Mouse (Mus musculus) ES-Bruce4 (cell line): ENCODE measurements around the gene BC017158. TPM values are rescaled to one million over a fixed set of nuclear protein-coding genes. Genes with fewer than 3 reads are reported as not detected.

Source experiments
- H3K27ac ChIP-seq: 2 replicates; pipeline ENCODE4 v1.5.1; 2012; ENCODE audit warnings: low read length, inconsistent platforms; ENCODE audit not compliant: insufficient read depth
- H3K27me3 ChIP-seq: 2 replicates; pipeline ENCODE4 v1.6.1; 2012; ENCODE audit warnings: mild to moderate bottlenecking, low read length, inconsistent platforms; ENCODE audit not compliant: control insufficient read depth, poor library complexity, insufficient read depth, severe bottlenecking
- H3K36me3 ChIP-seq: 2 replicates; pipeline ENCODE4 v1.6.1; 2012; ENCODE audit warnings: inconsistent platforms, mild to moderate bottlenecking, low read length, moderate library complexity; ENCODE audit not compliant: control insufficient read depth, poor library complexity, insufficient read depth, severe bottlenecking
- H3K4me1 ChIP-seq: one replicate; pipeline ENCODE4 v1.8.1; 2011; ENCODE audit warnings: low read length; ENCODE audit not compliant: control insufficient read depth, insufficient read depth
- H3K4me3 ChIP-seq: 2 replicates; pipeline ENCODE4 v1.5.1; 2011; ENCODE audit warnings: low read depth, mild to moderate bottlenecking, low read length
- H3K9ac ChIP-seq: 2 replicates; pipeline ENCODE4 v1.6.1; 2012; ENCODE audit warnings: low read depth, mild to moderate bottlenecking, inconsistent platforms; ENCODE audit not compliant: poor library complexity, severe bottlenecking
- H3K9me3 ChIP-seq: replicated peaks from 2 replicates; pipeline ENCODE4 v1.6.1; 2012; ENCODE audit warnings: mild to moderate bottlenecking, low read length, inconsistent platforms; ENCODE audit not compliant: control insufficient read depth, poor library complexity, insufficient read depth, severe bottlenecking
- CTCF ChIP-seq: IDR thresholded peaks from one replicate; pipeline ENCODE4 v1.8.1; 2011; ENCODE audit warnings: low read depth, low read length
- EP300 ChIP-seq: IDR thresholded peaks from 2 replicates; pipeline ENCODE4 v1.6.1; 2011; ENCODE audit warnings: low read depth, low read length; ENCODE audit not compliant: insufficient read depth
- POLR2A ChIP-seq: IDR thresholded peaks from one replicate; pipeline ENCODE4 v1.8.1; 2011; ENCODE audit warnings: low read length; ENCODE audit not compliant: insufficient read depth
- polyA plus RNA-seq: library from polyadenylated mRNA; stranded (reverse); fragments of >200 nt; gene quantifications from 2 replicates; pipeline ENCODE4 v1.2.4, GENCODE M21; 2011; ENCODE audit warnings: low read depth; ENCODE audit not compliant: missing spikeins, insufficient read depth, insufficient read length

BC017158 gene
- polyA plus RNA-seq, 1 experiment = 7.5 TPM

GRCm38 (mm10) chr7:128317011-128317410 lies 19.0 kb upstream of the BC017158 start:
- H3K4me1 ChIP-seq = no peaks in the 10 kb centered on the region
- no peak overlapping the region for H3K4me3 ChIP-seq
- H3K27ac ChIP-seq = no peak overlapping the region
- H3K36me3 ChIP-seq = no peaks in the 10 kb centered on the region
- TF ChIP-seq CTCF = no peak
- no peak for TF ChIP-seq POLR2A
- no peak for TF ChIP-seq EP300
- no peaks in the 10 kb centered on the region for H3K27me3 ChIP-seq
- H3K9me3 ChIP-seq = no peaks in the 10 kb centered on the region
- H3K9ac ChIP-seq = no peak overlapping the region

- H3K4me1 ChIP-seq = no peaks in the 10 kb centered on the region
- no peaks in the 10 kb centered on the region; the same call in 1 of the 2 replicates for H3K27me3 ChIP-seq
- no peak overlapping the region for H3K27ac ChIP-seq
- no peak overlapping the region for H3K4me3 ChIP-seq
- no peaks in the 10 kb centered on the region for H3K36me3 ChIP-seq
- H3K9me3 ChIP-seq = no peaks in the 10 kb centered on the region
- no peak for TF ChIP-seq POLR2A
- no peak for TF ChIP-seq CTCF
- no peak overlapping the region for H3K9ac ChIP-seq
Measured at GRCm38 (mm10) chr7:128314491-128314890, 16.5 kb upstream of the BC017158 start.

- H3K36me3 ChIP-seq = no peaks in the 10 kb centered on the region
- H3K9ac ChIP-seq = no peak overlapping the region
- TF ChIP-seq POLR2A = no peak
- H3K27ac ChIP-seq = no peak overlapping the region
- H3K4me1 ChIP-seq = no peaks in the 10 kb centered on the region
- H3K4me3 ChIP-seq = no peak overlapping the region
- H3K27me3 ChIP-seq = no peaks in the 10 kb centered on the region; the same call in 1 of the 2 replicates
- H3K9me3 ChIP-seq = no peaks in the 10 kb centered on the region
Measured at GRCm38 (mm10) chr7:128313601-128314000, 15.6 kb upstream of the BC017158 start.

- no peak for TF ChIP-seq POLR2A
- no peak for TF ChIP-seq CTCF
- no peak for TF ChIP-seq EP300
- H3K9ac ChIP-seq = no peak overlapping the region
- no peaks in the 10 kb centered on the region for H3K9me3 ChIP-seq
Measured at GRCm38 (mm10) chr7:128312375-128313059, 14.5 kb upstream of the BC017158 start.

GRCm38 (mm10) chr7:128311811-128312210 lies 13.8 kb upstream of the BC017158 start:
- Histone ChIP-seq H3K9ac (no peak overlapping the region), H3K36me3 (no peaks in the 10 kb centered on the region), H3K4me1 (no peaks in the 10 kb centered on the region), H3K9me3 (no peaks in the 10 kb centered on the region), H3K27me3 (no peaks in the 10 kb centered on the region; the same call in 1 of the 2 replicates), H3K4me3 (no peak overlapping the region), H3K27ac (no peak overlapping the region)
- no peak for TF ChIP-seq EP300
- TF ChIP-seq CTCF = no peak
- no peak for TF ChIP-seq POLR2A

More at GRCm38 (mm10) chr7:128312375-128313059, 14.5 kb upstream of the BC017158 start:
- H3K27ac ChIP-seq = no peak overlapping the region
- H3K4me1 ChIP-seq = no peaks in the 10 kb centered on the region
- no peaks in the 10 kb centered on the region; the same call in 1 of the 2 replicates for H3K27me3 ChIP-seq
- H3K4me3 ChIP-seq = no peak overlapping the region
- H3K36me3 ChIP-seq = no peaks in the 10 kb centered on the region

GRCm38 (mm10) chr7:128311263-128311662 lies 13.3 kb upstream of the BC017158 start:
- Histone ChIP-seq H3K9me3 (no peaks in the 10 kb centered on the region), H3K4me3 (no peak overlapping the region), H3K9ac (no peak overlapping the region), H3K27me3 (no peaks in the 10 kb centered on the region; the same call in 1 of the 2 replicates), H3K4me1 (no peaks in the 10 kb centered on the region), H3K36me3 (no peaks in the 10 kb centered on the region), H3K27ac (no peak overlapping the region)
- TF ChIP-seq CTCF (no peak), EP300 (no peak), POLR2A (no peak)
